Mouse (Mus musculus): Measurements from ENCODE around the gene E130218I03Rik. TPM values are rescaled to one million over a fixed set of nuclear protein-coding genes. Genes with fewer than 3 reads are reported as not detected.

E130218I03Rik gene
- total RNA-seq, 2 experiments from 2014 or later = not detected

- DNase-seq = peak; percentile 100
Observed at GRCm38 (mm10) chr4:134287168-134287564, 43.7 kb downstream of the E130218I03Rik start.

- DNase-seq = peak; percentile 82
Observed at GRCm38 (mm10) chr4:134287575-134288025, 44.1 kb downstream of the E130218I03Rik start, which contains the start of gene Pdik1l. TSS of gene Pdik1l (minus strand) at chr4:134287895.

GRCm38 (mm10) chr4:134288397-134289256 is 45.2 kb downstream of the E130218I03Rik start:
- DNase-seq = no peak

- DNase-seq = peak; percentile 84
Observed at GRCm38 (mm10) chr4:134292067-134292466, 48.6 kb downstream of the E130218I03Rik start.

GRCm38 (mm10) chr4:134293061-134293691 is 49.7 kb downstream of the E130218I03Rik start:
- no peak for DNase-seq

- no peak for DNase-seq
Observed at GRCm38 (mm10) chr4:134293692-134294163, 50.3 kb downstream of the E130218I03Rik start.

Other genes starting within 250 kb of the E130218I03Rik start
- 10 to 100 TPM; 30.7 to 35.8 TPM for gene Dhdds, start 242.7 kb upstream of the E130218I03Rik start, total RNA-seq (2021)
- gene Lin28a, start 224.8 kb upstream of the E130218I03Rik start, total RNA-seq (2021) = under 1 TPM; 0.18 to 0.36 TPM
- under 1 TPM in 1 of 2 experiments, not detected in 1; 0.24 TPM for gene Zfp683, start 189.8 kb upstream of the E130218I03Rik start, total RNA-seq (2021)
- gene Crybg2, start 182.8 kb upstream of the E130218I03Rik start, total RNA-seq (2021) = under 1 TPM; 0.82 to 0.96 TPM
- gene Cd52, start 148.6 kb upstream of the E130218I03Rik start, total RNA-seq (2021) = 10 to 100 TPM; 30.6 to 33.6 TPM
- gene Ubxn11, start 141.1 kb upstream of the E130218I03Rik start, total RNA-seq (2021) = 1 to 10 TPM; 4.1 to 7.5 TPM
- gene Sh3bgrl3, start 114.9 kb upstream of the E130218I03Rik start, total RNA-seq (2021) = 100 to 1,000 TPM in 1 of 2 experiments, 10 to 100 TPM in 1; 94.4 to 103 TPM
- 10 to 100 TPM; 20.8 to 28.2 TPM for gene Cep85, start 56.5 kb upstream of the E130218I03Rik start, total RNA-seq (2021)
- not detected for gene Gm7534, start 40.7 kb upstream of the E130218I03Rik start, total RNA-seq (2021)
- gene Catsper4, start 16.3 kb upstream of the E130218I03Rik start, total RNA-seq (2021) = not detected
- gene Cnksr1, start 5.3 kb upstream of the E130218I03Rik start, total RNA-seq (2021) = under 1 TPM; 0.45 to 0.51 TPM
- 10 to 100 TPM in 1 of 2 experiments, 1 to 10 TPM in 1; 7.9 to 10.1 TPM for gene Zfp593, start 1.9 kb downstream of the E130218I03Rik start, total RNA-seq (2021)
- gene Gm30191, start 3.3 kb downstream of the E130218I03Rik start, total RNA-seq (2021) = not detected
- gene Grrp1, start 10.4 kb downstream of the E130218I03Rik start, total RNA-seq (2021) = 10 to 100 TPM; 12.3 to 21.7 TPM
- gene Pdik1l, start 44.2 kb downstream of the E130218I03Rik start, total RNA-seq (2021) = 10 to 100 TPM; 15.8 to 21.3 TPM
- 1 to 10 TPM; 3.2 to 8.2 TPM for gene Trim63, start 71.5 kb downstream of the E130218I03Rik start, total RNA-seq (2021)
- gene Slc30a2, start 99.5 kb downstream of the E130218I03Rik start, total RNA-seq (2021) = 10 to 100 TPM; 13.7 to 17.4 TPM
- 1 to 10 TPM; 1.1 to 3.1 TPM for gene Extl1, start 140.2 kb downstream of the E130218I03Rik start, total RNA-seq (2021)
- 10 to 100 TPM; 20.8 to 22.1 TPM for gene Pafah2, start 152.7 kb downstream of the E130218I03Rik start, total RNA-seq (2021)
- gene Stmn1, start 224.7 kb downstream of the E130218I03Rik start, total RNA-seq (2021) = 100 to 1,000 TPM; 140 to 156 TPM